In the genomic region with DNA sequence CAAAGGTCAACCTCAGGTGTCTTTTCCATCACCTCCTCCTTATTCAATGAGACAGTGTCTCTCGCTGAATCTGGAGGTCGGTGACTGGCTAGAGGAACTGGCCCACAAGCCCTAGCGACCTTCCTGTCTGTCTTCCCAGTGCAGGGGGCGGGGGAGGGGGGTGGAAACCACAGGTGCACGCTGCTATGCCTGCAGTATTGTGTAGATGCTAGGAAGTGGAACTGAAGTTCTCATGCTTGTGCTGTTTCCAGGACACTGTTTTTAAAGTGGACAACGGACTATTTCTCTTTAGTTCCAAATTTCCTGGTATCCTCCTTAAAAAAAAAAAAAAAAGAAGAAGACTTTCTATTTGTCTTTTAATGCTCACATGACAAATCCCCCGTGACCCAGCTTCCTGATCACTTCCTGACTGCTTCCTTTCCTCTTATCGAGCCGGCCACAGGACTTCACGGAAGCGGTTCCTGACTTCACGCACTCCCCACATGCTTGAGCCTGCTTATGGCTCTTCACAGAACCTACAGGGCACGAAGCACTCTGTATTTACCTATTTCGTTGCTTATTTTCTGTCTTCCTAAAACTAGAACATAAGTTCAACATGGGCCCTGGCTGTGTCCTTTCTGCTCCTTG, we compare ENCODE assay signal across 12 mouse cellular contexts. TPM values are rescaled to one million over a fixed set of nuclear protein-coding genes. Genes with fewer than 3 reads are reported as not detected.
DNase-seq lines count a peak whose midpoint lies in the region; ATAC-seq lines count a peak whose summit lies in the region.
"Had no signal": no experiment of that assay in that cellular context is flagged by ENCODE, and none has a peak within 500 bp of the region (broad histone marks: within the 10 kb centered on the region; RNA-seq: fewer than 3 reads in every experiment).

No protein-coding gene starts in this region.

- 61% methylated on average over 14 of the region's 14 CpGs for WGBS in heart, embryonic 11.5 days (ENCODE audit: insufficient replicate concordance)

- H3K4me2 ChIP-seq in heart, embryonic 11.5 days: no peak overlapping the region
- H3K4me2 ChIP-seq: heart, embryonic 15.5 days had no signal

- peaks cover 16% of the 10 kb centered on the region for H3K4me1 ChIP-seq in heart, embryonic 11.5 days (ENCODE audit: control insufficient read depth, insufficient read depth, low read length)
- H3K4me1 ChIP-seq: embryonic facial prominence, embryonic 10.5 days; midbrain, embryonic 10.5 days had no signal

- H3K9ac ChIP-seq in heart, embryonic 11.5 days (ENCODE audit: low read depth, low read length): no peak overlapping the region
- H3K9ac ChIP-seq: heart, embryonic 15.5 days had no signal

- H3K36me3 ChIP-seq in heart, embryonic 11.5 days (ENCODE audit: control insufficient read depth, insufficient read depth, low read length): no peaks in the 10 kb centered on the region
- H3K36me3 ChIP-seq in splenic B cell, adult 2 months (ENCODE audit: control insufficient read depth, insufficient read depth, low read length, poor library complexity, severe bottlenecking): peaks cover 7% of the 10 kb centered on the region
- H3K36me3 ChIP-seq: embryonic facial prominence, embryonic 10.5 days; midbrain, embryonic 10.5 days had no signal

- H3K27me3 ChIP-seq in heart, embryonic 11.5 days (ENCODE audit: control insufficient read depth, insufficient read depth, low read length): no peaks in the 10 kb centered on the region
- no peaks in the 10 kb centered on the region for H3K27me3 ChIP-seq in splenic B cell, adult 2 months (ENCODE audit: control insufficient read depth, insufficient read depth, low read length, poor library complexity, severe bottlenecking)
- H3K27me3 ChIP-seq: heart, embryonic 15.5 days had no signal

- H3K4me3 ChIP-seq in heart, embryonic 11.5 days (ENCODE audit: low read depth, low read length): no peak overlapping the region
- H3K4me3 ChIP-seq: embryonic facial prominence, embryonic 10.5 days; heart, embryonic 15.5 days; midbrain, embryonic 10.5 days had no signal

- no peak overlapping the region for H3K27ac ChIP-seq in heart, embryonic 11.5 days (ENCODE audit: low read depth, low read length)
- H3K27ac ChIP-seq: embryonic facial prominence, embryonic 10.5 days; heart, embryonic 15.5 days; midbrain, embryonic 10.5 days had no signal

- H3K9me3 ChIP-seq in heart, embryonic 11.5 days (replicated peaks; ENCODE audit: control insufficient read depth, low read length): no peaks in the 10 kb centered on the region
- H3K9me3 ChIP-seq: embryonic facial prominence, embryonic 10.5 days; heart, embryonic 15.5 days; midbrain, embryonic 10.5 days had no signal

- ATAC-seq in heart, embryonic 11.5 days (replicated peaks; ENCODE audit: insufficient number of reproducible peaks, low FRiP score, low TSS enrichment): no peak
- peak; percentile 71 for ATAC-seq in common myeloid progenitor, adult 5-6 weeks (replicated peaks; ENCODE audit: low read depth, poor library complexity, severe bottlenecking)
- ATAC-seq: forebrain, embryonic 16.5 days had no signal

- DNase-seq in heart, adult 8-10 months (ENCODE audit: low spot score): peak; percentile 30
- peak; percentile 14 for DNase-seq in lung, postnatal 36 days
- DNase-seq in lung, postnatal 10 days: no peak
- DNase-seq in splenic B cell, adult 2 months (ENCODE audit: low read depth, low spot score): peak; percentile 76
- DNase-seq in cerebellum, postnatal 4 days (ENCODE audit: low spot score in 2 of 2): no peak
- DNase-seq in right cerebral cortex, postnatal 4 days: no peak

RNA-seq across cellular contexts. Expression of a gene that starts 19.9 kb away (rescaled TPM):
- 100 to 1,000 TPM in 1 of 4 experiments, 10 to 100 TPM in 3; 69.5 to 108 (median 85.9) TPM for total RNA-seq in heart, adult 8-10 months (2022)
- 26.9 and 29.0 TPM in 2 replicates for polyA plus RNA-seq in heart, embryonic 11.5 days (2014; fragmentation: Nextera tagmentation; extraction: Ambion mirVana)
- 15.2 and 23.4 TPM in 2 replicates for total RNA-seq in common myeloid progenitor, adult 5-6 weeks (2017)

RNA-seq across cellular contexts. Expression of a gene that starts 20.0 kb away (rescaled TPM):
- total RNA-seq in heart, adult 8-10 months (2022): 1 to 10 TPM in 3 of 4 experiments, under 1 TPM in 1; 0.92 to 2.3 (median 1.4) TPM
- polyA plus RNA-seq in heart, embryonic 11.5 days (2014; fragmentation: Nextera tagmentation; extraction: Ambion mirVana): 1.1 and 2.5 TPM in 2 replicates
- total RNA-seq in common myeloid progenitor, adult 5-6 weeks (2017): 4.1 and 5.0 TPM in 2 replicates

RNA-seq across cellular contexts. Expression of a gene that starts 27.3 kb away (rescaled TPM):
- total RNA-seq in heart, adult 8-10 months (2022): 10 to 100 TPM in 3 of 4 experiments, 1 to 10 TPM in 1; 9.8 to 13.2 (median 11.0) TPM
- 5.7 and 6.6 TPM in 2 replicates for polyA plus RNA-seq in heart, embryonic 11.5 days (2014; fragmentation: Nextera tagmentation; extraction: Ambion mirVana)
- total RNA-seq in common myeloid progenitor, adult 5-6 weeks (2017): 1.8 and 2.2 TPM in 2 replicates

RNA-seq across cellular contexts. Expression of a gene that starts 27.4 kb away (rescaled TPM):
- total RNA-seq in heart, adult 8-10 months (2022): 100 to 1,000 TPM in 2 of 4 experiments, 10 to 100 TPM in 2; 99.6 to 103 (median 101) TPM
- 57.4 and 68.0 TPM in 2 replicates for polyA plus RNA-seq in heart, embryonic 11.5 days (2014; fragmentation: Nextera tagmentation; extraction: Ambion mirVana)
- total RNA-seq in common myeloid progenitor, adult 5-6 weeks (2017): 12.7 and 17.5 TPM in 2 replicates

RNA-seq across cellular contexts. Expression of a gene that starts 28.1 kb away (rescaled TPM):
- total RNA-seq in heart, adult 8-10 months (2022): 10 to 100 TPM in 2 of 4 experiments, 1 to 10 TPM in 2; 9.4 to 12.7 (median 11.1) TPM
- polyA plus RNA-seq in heart, embryonic 11.5 days (2014; fragmentation: Nextera tagmentation; extraction: Ambion mirVana): 21.6 and 26.1 TPM in 2 replicates
- total RNA-seq in common myeloid progenitor, adult 5-6 weeks (2017): 29.2 and 34.4 TPM in 2 replicates

Comparison
In these comparisons a context has a peak if more than half of its experiments do, and no peak if none do; other contexts are left out.
1. DNase-seq: peak in heart, adult 8-10 months (single experiment), lung, postnatal 36 days (single experiment) and splenic B cell, adult 2 months (single experiment); none in lung, postnatal 10 days (single experiment), cerebellum, postnatal 4 days (0 of 2) and right cerebral cortex, postnatal 4 days (single experiment).